Mouse (Mus musculus) liver, adult (tissue): ENCODE results near the gene Arpp21.

Experiments
- GATA4 ChIP-seq: IDR thresholded peaks from 2 replicates; pipeline ENCODE4 v1.6.1; 2014; ENCODE audit warnings: mild to moderate bottlenecking, low read length; ENCODE audit not compliant: insufficient replicate concordance

Arpp21 gene

GRCm38 (mm10) chr9:112235041-112235695, 570 bp downstream of the Arpp21 start:
- no peak for TF ChIP-seq GATA4

- TF ChIP-seq GATA4 = no peak
Measured at GRCm38 (mm10) chr9:112234505-112235024, 1.2 kb downstream of the Arpp21 start.

GRCm38 (mm10) chr9:112233822-112234504, 1.8 kb downstream of the Arpp21 start:
- TF ChIP-seq GATA4 = no peak

GRCm38 (mm10) chr9:112233378-112233777, 2.4 kb downstream of the Arpp21 start:
- no peak for TF ChIP-seq GATA4

- TF ChIP-seq GATA4 = no peak
Measured at GRCm38 (mm10) chr9:112231935-112232575, 3.7 kb downstream of the Arpp21 start.

DNA sequence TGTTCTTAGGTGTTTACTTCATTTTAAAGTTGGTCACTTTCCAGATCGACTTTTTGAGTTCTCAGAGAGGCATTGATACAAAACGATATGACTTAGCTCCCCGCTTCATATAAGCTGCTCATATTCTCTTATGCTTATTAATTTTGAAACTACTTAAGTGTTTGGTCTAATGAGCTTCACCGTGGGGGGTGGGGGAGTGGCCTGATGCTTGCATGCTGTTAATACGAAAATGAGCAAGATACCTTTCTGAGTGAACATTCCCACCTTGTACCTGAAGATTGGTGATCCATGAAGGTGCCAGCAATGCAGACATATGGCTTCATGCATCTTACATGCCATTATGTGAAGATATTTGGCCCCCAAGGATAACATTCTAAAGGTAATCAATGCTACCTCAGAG, 4.4 kb downstream of the Arpp21 start:
- no peak for TF ChIP-seq GATA4

DNA sequence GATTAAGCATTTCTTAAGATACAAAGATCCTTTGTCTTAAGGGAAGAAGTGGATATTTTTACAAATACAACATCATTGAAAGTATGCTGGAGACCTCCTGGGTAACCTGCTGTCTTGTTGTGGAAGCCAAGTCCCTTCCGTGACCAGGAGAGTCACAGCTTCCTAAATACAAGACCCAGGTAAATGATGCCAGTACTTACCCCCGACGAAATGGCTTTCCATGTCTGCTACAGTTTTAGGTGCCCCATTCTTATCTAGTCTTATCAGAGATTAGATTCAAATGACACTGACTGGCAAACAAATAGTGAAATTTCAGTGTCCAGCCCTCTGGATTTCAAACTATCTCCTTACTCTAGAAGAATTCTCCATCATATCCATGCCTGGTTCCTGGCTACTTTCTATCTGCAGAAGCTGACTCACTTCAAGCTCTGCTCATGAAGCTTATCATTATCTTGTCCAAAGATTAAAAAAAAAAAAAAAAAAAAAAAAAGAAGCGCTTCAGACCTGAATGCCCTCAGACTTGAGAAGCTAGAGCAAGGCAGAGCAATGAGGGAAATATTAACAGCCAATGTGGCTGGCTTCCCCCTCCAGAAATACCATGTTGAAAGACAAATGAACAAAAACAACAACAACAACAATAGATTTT, 4.9 kb downstream of the Arpp21 start:
- TF ChIP-seq GATA4 = no peak

GRCm38 (mm10) chr9:112228470-112228869, 7.3 kb downstream of the Arpp21 start:
- no peak for TF ChIP-seq GATA4

- no peak for TF ChIP-seq GATA4
Measured at GRCm38 (mm10) chr9:112227174-112227573, 8.6 kb downstream of the Arpp21 start.

DNA sequence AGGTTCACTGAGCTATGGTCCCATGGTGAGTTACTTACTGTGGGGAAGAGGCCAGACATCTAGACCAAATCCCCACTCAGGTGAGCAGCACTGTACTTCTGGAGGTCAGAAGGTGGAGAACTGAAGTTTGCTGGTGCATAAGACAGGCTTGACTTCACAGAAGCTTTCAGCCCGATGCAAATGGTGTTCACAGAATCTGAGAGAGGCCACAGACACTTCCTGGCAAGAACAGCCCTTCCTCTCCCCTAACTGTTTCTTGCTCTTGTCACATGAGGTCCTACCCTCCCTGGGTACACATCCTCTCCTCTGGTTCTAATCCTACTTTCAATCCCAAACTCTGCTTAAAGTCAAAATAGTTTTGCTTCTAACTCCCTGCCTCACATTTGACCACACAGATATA, 9.2 kb downstream of the Arpp21 start:
- TF ChIP-seq GATA4 = no peak

DNA sequence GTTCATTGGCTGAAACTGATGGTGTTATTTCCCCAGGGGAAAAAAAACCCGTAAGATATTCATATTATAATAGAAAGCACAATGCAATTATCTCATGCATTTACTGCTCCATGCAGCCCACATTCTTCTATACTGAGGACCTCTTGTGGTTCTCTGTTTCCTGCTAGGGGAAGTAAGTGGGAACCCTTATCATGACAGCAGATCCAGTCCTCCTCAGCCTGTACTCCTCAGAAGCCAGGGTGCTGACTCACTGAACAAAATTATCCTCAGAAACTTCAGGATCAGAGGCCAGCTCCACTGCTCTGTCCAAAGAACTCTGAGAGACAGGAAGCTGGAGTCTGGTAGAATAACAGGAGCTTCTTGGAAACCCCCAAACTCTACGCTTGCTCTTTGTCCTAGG, 10.7 kb downstream of the Arpp21 start:
- TF ChIP-seq GATA4 = no peak

- no peak for TF ChIP-seq GATA4
Measured at GRCm38 (mm10) chr9:112219372-112219771, 16.4 kb downstream of the Arpp21 start.

DNA sequence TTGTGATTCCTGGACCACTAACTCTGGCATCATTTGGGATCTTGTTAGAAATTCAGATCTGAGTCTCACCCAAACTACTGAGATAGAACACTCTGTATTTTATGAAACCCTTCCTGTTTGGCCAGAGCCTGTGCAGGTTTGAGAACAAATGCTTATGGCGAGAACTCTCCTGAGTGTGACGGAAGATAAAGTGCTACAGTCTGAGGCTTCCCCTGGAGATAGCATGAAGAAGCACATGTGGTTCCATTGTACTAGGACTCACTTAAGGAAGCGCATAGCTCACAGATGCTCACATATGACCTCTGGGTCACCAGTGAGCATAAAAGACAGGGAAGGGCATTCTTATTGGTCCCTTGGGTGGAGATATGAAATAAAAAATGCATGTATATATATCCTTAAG, 17.5 kb downstream of the Arpp21 start:
- TF ChIP-seq GATA4 = no peak

DNA sequence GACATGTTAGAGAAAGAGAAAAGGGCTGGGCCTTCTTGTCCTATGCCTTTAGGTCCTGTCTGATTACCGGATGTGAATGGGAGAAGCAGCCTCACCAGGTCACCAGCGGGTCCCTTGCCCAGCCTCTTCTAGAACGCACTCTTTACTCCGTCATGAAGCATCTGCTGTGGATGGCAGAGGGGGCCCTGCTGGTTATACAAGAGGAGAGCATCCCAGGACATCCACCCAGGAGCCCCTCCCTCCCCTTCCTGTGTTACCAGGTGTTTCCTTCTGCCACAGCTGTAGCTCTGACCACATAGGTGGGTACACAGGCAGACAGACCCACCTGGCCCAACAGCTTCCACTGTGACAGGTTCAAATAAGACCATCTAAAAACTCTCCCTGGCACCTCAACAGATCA, 18.6 kb downstream of the Arpp21 start:
- TF ChIP-seq GATA4 = no peak

DNA sequence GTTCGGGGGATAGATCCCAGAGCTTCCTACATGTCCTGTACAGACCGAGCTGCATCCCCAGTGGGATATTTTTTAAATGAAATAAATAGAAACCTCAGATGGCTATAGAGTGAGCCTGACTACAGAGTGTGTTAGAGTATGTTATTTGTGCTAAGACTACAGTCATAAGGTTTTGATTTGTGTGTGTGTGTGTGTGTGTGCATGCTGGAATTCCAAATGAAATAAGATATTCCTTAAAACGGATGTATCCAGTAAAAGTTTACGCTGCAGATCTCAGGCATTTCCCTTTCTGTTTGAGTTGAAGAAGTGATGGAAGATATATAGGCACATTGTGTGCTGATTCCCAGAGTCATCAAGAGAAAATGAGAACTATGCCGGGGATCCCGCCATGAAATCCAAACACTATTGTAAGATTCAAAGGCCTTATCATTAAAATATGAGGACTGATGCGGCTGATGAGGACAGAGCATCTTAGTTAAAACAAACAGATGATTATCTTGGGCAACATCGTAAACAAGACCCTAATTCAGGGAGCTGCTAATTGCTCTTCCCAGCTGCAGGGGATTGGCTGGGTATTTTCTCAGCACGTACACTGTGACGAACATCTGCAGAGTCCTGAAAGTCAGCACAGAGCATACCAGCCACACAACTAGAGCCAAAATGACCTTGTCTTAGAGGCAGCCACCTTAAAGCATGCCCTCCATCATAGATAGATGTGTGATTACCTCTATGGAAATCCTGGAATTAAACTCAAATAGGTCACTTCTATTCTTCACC, 20.5 kb downstream of the Arpp21 start:
- no peak for TF ChIP-seq GATA4
